Mouse (Mus musculus) monocyte, adult 2 months (primary cell): ENCODE measurements around the gene Nup93.
"Not testable (repeated sequence)": the region's sequence is repeated elsewhere in the genome, so short reads cannot be mapped to it uniquely, and the experiment has no call there.

Experiments
- DNase-seq, 2 experiments: peaks; one replicate each; pipeline ENCODE4 v3.0.0; 2022; ENCODE audit warnings: low spot score in 2 of 2, low read depth in 1 of 2

Gene Nup93

GRCm38 (mm10) chr8:94214252-94215173, at the start of gene Nup93:
Gene Nup93, plus strand, starts transcription at chr8:94214564.
- peak; percentile 79 to 81 for DNase-seq

DNA sequence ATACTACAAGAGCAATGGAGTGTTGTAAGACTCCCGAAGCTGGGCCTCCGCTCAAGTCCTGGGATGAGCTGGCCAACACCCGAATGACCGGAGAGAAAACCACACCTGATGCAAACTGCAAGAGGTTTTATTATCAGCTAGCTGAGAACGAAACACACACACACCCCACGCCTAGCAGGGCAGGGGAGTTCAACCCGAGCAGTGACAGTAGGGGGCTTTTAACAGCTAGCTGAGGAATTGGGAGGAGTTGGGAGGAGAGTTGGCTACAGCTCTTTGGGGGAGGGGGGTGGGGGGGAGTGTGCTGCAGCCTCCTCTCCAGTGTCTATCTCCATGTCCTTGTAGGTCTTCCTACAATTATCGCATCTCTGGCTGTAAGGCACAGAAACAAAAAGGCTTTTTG, 48.6 kb upstream of the Nup93 start:
- not testable (repeated sequence) for DNase-seq

DNA sequence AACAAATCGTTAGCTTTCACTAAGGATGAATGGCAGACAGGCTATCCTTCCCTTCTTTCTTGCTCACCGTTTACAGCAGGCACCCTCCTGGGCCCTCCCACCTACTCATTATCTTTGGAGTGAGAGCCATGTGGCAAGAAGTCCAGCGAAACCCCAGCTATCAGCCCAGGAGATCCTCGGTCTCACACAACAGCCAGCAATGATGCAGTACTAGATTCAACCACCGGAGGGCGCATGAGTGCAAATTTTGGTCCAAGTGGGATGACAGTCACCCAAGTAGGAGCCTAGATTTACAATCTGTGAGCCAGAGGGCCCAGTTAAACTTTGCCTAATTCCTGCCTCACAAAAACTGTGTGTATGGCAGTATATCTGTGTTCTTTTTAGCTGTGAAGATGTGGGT, 47.1 kb upstream of the Nup93 start:
- DNase-seq = peak; percentile 48 to 78

GRCm38 (mm10) chr8:94169547-94169946, 44.8 kb upstream of the Nup93 start:
- DNase-seq = no peak

DNA sequence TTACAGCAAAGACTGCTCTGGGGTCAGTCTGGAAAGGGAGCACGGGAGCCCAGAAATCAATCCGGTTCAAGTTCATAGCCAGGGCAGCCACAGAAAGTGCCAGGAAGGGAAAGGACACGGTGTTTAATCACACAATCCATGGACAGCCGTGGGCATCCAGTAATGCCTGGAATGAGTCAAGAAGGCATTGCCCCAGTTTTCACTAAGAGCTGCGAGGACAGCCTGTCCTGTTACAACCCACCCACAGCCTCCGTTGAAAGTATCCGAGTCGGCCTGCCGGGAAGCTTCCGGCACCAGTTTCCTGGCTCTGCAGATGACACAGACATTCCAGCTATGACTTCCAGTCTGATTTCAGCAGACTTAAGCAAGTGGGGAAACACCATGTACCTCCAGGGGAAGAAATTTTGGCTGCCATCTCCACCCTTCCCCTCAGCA, 43.0 kb upstream of the Nup93 start:
- DNase-seq = no peak

GRCm38 (mm10) chr8:94172075-94172808, 42.1 kb upstream of the Nup93 start, which contains the start of gene Mt2:
Gene Mt2, plus strand, starts transcription at chr8:94172664.
- no peak for DNase-seq

- no peak for DNase-seq
Observed at GRCm38 (mm10) chr8:94172809-94173732, 41.3 kb upstream of the Nup93 start.

- no peak for DNase-seq
Observed at GRCm38 (mm10) chr8:94173848-94174403, 40.4 kb upstream of the Nup93 start.

DNA sequence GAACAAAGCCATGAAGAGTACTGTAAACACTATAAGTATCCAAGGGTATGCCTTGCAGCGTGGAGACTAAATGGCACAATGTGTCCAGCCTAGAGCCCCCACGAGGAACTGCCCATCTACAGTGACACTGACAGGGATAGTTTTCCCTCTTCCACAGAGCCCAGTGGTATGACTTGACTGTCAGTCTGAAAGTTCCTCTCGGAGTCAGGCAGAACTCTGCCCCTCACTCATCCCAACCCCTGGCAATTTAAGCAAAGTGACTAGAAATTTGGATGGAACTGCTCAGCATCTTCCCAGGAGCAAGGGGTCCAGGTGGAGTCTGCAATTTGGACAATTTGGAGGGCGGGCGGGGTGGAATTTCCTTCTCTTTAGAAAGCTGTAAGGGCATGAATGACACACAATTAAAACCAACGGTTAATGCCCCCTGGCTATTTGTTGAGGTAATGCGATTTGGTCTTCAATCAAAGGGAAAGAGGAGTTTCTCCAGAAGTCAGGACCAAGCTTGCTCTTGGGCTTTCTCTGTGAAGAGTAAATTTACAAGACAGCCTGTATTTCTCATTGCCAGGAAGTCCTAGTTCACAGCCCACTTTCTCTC, 39.6 kb upstream of the Nup93 start:
- DNase-seq = no peak

GRCm38 (mm10) chr8:94177716-94178390, 36.5 kb upstream of the Nup93 start:
- no peak for DNase-seq

- peak; percentile 76 to 80 for DNase-seq
Observed at GRCm38 (mm10) chr8:94178857-94179712, 35.3 kb upstream of the Nup93 start, which contains the start of gene Mt1. Gene Mt1, plus strand, starts transcription at chr8:94179082.

- DNase-seq = no peak
Observed at GRCm38 (mm10) chr8:94179713-94180560, 34.4 kb upstream of the Nup93 start.

GRCm38 (mm10) chr8:94180561-94180908, 33.8 kb upstream of the Nup93 start:
- no peak for DNase-seq

DNA sequence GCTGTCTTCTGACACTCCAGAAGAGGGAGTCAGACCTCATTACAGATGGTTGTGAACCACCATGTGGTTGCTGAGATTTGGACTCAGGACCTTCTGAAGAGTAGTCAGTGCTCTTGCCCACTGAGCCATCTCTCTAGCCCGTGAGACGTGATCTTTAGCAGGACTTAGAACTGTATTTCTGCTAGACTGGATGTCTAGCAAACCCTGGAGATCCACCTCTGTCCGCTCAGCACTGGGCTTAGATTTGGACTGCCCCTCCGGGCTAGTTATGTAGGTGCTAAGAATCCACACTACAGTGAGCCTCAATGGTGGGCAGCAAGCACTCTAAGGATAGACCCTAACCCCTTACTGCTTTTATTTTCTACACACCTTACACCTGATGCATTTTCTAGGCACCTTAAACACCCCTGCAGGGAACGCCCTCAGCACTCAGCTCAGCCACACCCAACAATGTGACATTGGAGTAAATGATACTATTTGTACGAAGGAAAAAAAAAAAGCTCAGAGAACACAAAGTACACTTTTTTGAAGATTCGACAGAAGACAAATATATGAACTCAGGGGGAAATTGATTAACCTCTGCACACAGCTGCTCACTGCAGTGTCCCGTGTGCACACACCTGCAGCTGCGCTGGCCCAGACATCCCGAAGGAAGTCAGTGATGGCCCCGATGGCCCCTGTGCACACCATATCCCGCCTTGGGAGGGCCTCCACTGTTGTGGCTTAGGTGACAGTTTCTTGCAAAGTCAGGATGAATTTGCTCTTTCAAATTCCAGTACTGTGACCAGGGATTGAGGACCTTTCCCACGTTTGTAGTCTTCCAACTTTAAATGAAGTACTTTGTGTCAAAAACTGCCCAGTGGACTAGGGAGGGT, 32.1 kb upstream of the Nup93 start:
- no peak for DNase-seq

GRCm38 (mm10) chr8:94183117-94183516, 31.2 kb upstream of the Nup93 start:
- peak; percentile 39 to 60 for DNase-seq

- no peak for DNase-seq
Observed at GRCm38 (mm10) chr8:94184357-94184843, 30.0 kb upstream of the Nup93 start.

- no peak for DNase-seq
Observed at GRCm38 (mm10) chr8:94185791-94186190, 28.6 kb upstream of the Nup93 start.
